Mouse (Mus musculus) liver, embryonic 14.5 days (tissue): ENCODE data around the gene Gm6899. TPM values are rescaled to one million over a fixed set of nuclear protein-coding genes. Genes with fewer than 3 reads are reported as not detected.
A peak's percentile ranks its signal among the peaks of the same experiment; 100 is the strongest.

Source experiments
- ATAC-seq: fragments of 200-750 bp; cut with Nextera tagmentation; 2 replicates; pipeline ENCODE4 v1.8.0; 2017; ENCODE audit warnings: moderate number of reproducible peaks, mild to moderate bottlenecking, moderate library complexity; ENCODE audit not compliant: insufficient read depth
- DNase-seq, 3 experiments: peaks; one replicate each; pipeline ENCODE4 v3.0.0-alpha.2; 2012 to 2013; ENCODE audit warnings: low read depth in 3 of 3, low spot score in 3 of 3
- H3K27ac ChIP-seq: fragments of 300-500 bp; sonication (generic); 2 replicates; pipeline ENCODE4 v1.5.1; 2014; ENCODE audit warnings: moderate library complexity, mild to moderate bottlenecking, control low read depth, inconsistent platforms
- H3K27me3 ChIP-seq: fragments of 300-500 bp; sonication (generic); 2 replicates; pipeline ENCODE4 v1.6.1; 2014; ENCODE audit warnings: mild to moderate bottlenecking, low read length, moderate library complexity; ENCODE audit not compliant: control insufficient read depth, insufficient read depth
- H3K36me3 ChIP-seq: fragments of 300-500 bp; sonication (generic); replicated peaks from 2 replicates; pipeline ENCODE4 v1.6.1; 2014; ENCODE audit warnings: low read depth; ENCODE audit not compliant: control insufficient read depth, insufficient read depth
- H3K4me1 ChIP-seq, 2 experiments: fragments of 200-500 bp in 1 of 2; fragments of 300-500 bp in 1 of 2; sonication (generic) in 1 of 2; replicated peaks; 2 replicates each; pipeline ENCODE4 v1.6.1; 2012 to 2014; ENCODE audit warnings: antibody characterized with exemption in 1 of 2, inconsistent platforms in 1 of 2, low read length in 1 of 2; ENCODE audit not compliant: control insufficient read depth in 2 of 2, insufficient read depth in 2 of 2
- H3K4me2 ChIP-seq: fragments of 300-500 bp; sonication (generic); 2 replicates; pipeline ENCODE4 v1.6.1; 2014; ENCODE audit warnings: low read depth, mild to moderate bottlenecking, control low read depth, moderate library complexity
- H3K4me3 ChIP-seq, 2 experiments: fragments of 200-500 bp in 1 of 2; fragments of 300-500 bp in 1 of 2; sonication (generic) in 1 of 2; 2 replicates each; pipeline ENCODE4 v1.5.1; 2012 to 2014; ENCODE audit warnings: low read depth in 2 of 2, low read length in 2 of 2, mild to moderate bottlenecking in 2 of 2, control low read depth in 1 of 2, inconsistent platforms in 1 of 2, moderate library complexity in 1 of 2; ENCODE audit not compliant: insufficient read depth in 1 of 2
- H3K9ac ChIP-seq: fragments of 300-500 bp; sonication (generic); replicated peaks from 2 replicates; pipeline ENCODE4 v1.6.1; 2014; ENCODE audit warnings: mild to moderate bottlenecking, control low read depth, moderate library complexity
- H3K9me3 ChIP-seq: fragments of 300-500 bp; sonication (generic); 2 replicates; pipeline ENCODE4 v1.6.1; 2016; ENCODE audit warnings: low read length, mixed read lengths; ENCODE audit not compliant: control insufficient read depth
- CTCF ChIP-seq: IDR thresholded peaks from 2 replicates; pipeline ENCODE4 v1.5.1; 2016; ENCODE audit warnings: antibody characterized with exemption, low read depth, control low read depth
- EP300 ChIP-seq: IDR thresholded peaks from 2 replicates; pipeline ENCODE4 v1.6.1; 2016; ENCODE audit warnings: antibody characterized with exemption, low read depth
- WGBS: fragments of 180-500 bp; shearing (Covaris S2); extraction: QIAGEN DNeasy Blood & Tissue Kit; methylation state at CpG from one replicate; pipeline ENCODE4 v1.1.7; 2014; ENCODE audit not compliant: insufficient replicate concordance; 5-methylcytosine and 5-hydroxymethylcytosine counted together
- polyA plus RNA-seq, 2 experiments: library from polyadenylated mRNA; depleted of rRNA in 1 of 2; stranded (reverse) in 1 of 2; unstranded in 1 of 2; fragments of >200 nt; fragmentation: Nextera tagmentation in 1 of 2; extraction: Ambion mirVana in 1 of 2; gene quantifications; 2 replicates each; pipeline versions ENCODE4 v1.2.1 to v1.2.3; 2012 to 2014

The Gm6899 gene
- polyA plus RNA-seq (2012; rRNA removed) (not detected in 2 replicates), polyA plus RNA-seq (2014; fragmentation: Nextera tagmentation; extraction: Ambion mirVana) (0.25 TPM in 1 of 2 replicates, not detected in the other)

- Histone ChIP-seq H3K36me3 (peaks cover 22% of the 10 kb centered on the region), H3K4me3 (peak within 1 kb of the TSS; percentile 80 to 94), H3K4me1 (peaks cover 29 to 39% of the 10 kb centered on the region in 2 experiments), H3K4me2 (peak within 1 kb of the TSS; percentile 87), H3K9me3 (no peaks in the 10 kb centered on the region), H3K27me3 (no peaks in the 10 kb centered on the region), H3K27ac (peak within 1 kb of the TSS; percentile 93), H3K9ac (peak within 1 kb of the TSS; percentile 96)
- WGBS = under 1% methylated on average over 60 of the region's 60 CpGs
- DNase-seq (peak; percentile 76 to 84 (median 79)), ATAC-seq (peak; percentile 99)
- TF ChIP-seq EP300 (0 out of 2 replicates have a peak, but pooled peaks have one; percentile 24), CTCF (peak; percentile 58)
These were observed at the start of gene Gm6899, which contains the start of gene Vrk2 for GRCm38 (mm10) chr11:26593061-26594059. Gene Gm6899 (plus strand): TSS chr11:26593241. Gene Vrk2 (minus strand): TSS chr11:26593999.

GRCm38 (mm10) chr11:26551551-26551950 lies 41.5 kb upstream of the Gm6899 start:
- DNase-seq (peak; percentile 35 to 51 (median 44)), ATAC-seq (peak; percentile 78)
- TF ChIP-seq CTCF = no peak
- TF ChIP-seq EP300 = no peak

GRCm38 (mm10) chr11:26585409-26586366 lies 7.4 kb upstream of the Gm6899 start:
- Histone ChIP-seq H3K27me3 (no peaks in the 10 kb centered on the region), H3K4me3 (no peak overlapping the region), H3K36me3 (peaks cover 20% of the 10 kb centered on the region), H3K4me2 (no peak overlapping the region), H3K9me3 (no peaks in the 10 kb centered on the region), H3K4me1 (peaks cover 0 to 4% of the 10 kb centered on the region in 2 experiments; a peak in 2 of 4 replicates), H3K9ac (no peak overlapping the region), H3K27ac (no peak overlapping the region)
- ATAC-seq = no peak
- WGBS = 81% methylated on average over 17 of the region's 17 CpGs
- DNase-seq = no peak
- TF ChIP-seq CTCF (no peak), EP300 (no peak)

More at GRCm38 (mm10) chr11:26551551-26551950, 41.5 kb upstream of the Gm6899 start:
- Histone ChIP-seq H3K36me3 (no peaks in the 10 kb centered on the region), H3K9ac (no peak overlapping the region), H3K27me3 (no peaks in the 10 kb centered on the region), H3K4me3 (no peak overlapping the region), H3K27ac (no peak overlapping the region), H3K4me1 (peaks cover 3 to 4% of the 10 kb centered on the region in 2 experiments; a peak in 2 of 4 replicates), H3K9me3 (no peaks in the 10 kb centered on the region), H3K4me2 (no peak overlapping the region)
- WGBS = 60% methylated on average over 3 of the region's 3 CpGs

GRCm38 (mm10) chr11:26586367-26587183 lies 6.5 kb upstream of the Gm6899 start:
- no peak overlapping the region for H3K4me2 ChIP-seq
- no peak for TF ChIP-seq CTCF
- TF ChIP-seq EP300 = no peak

More at GRCm38 (mm10) chr11:26586367-26587183, 6.5 kb upstream of the Gm6899 start:
- DNase-seq (no peak), ATAC-seq (0 out of 2 replicates have a peak, but pooled peaks have one; percentile 7)
- H3K27me3 ChIP-seq = no peaks in the 10 kb centered on the region
- no peak overlapping the region for H3K4me3 ChIP-seq
- peaks cover 0 to 4% of the 10 kb centered on the region in 2 experiments; a peak in 2 of 4 replicates for H3K4me1 ChIP-seq
- 70% methylated on average over 6 of the region's 6 CpGs for WGBS
- H3K9me3 ChIP-seq = no peaks in the 10 kb centered on the region
- peaks cover 24% of the 10 kb centered on the region for H3K36me3 ChIP-seq
- no peak overlapping the region; the same call in 1 of the 2 replicates for H3K27ac ChIP-seq
- no peak overlapping the region for H3K9ac ChIP-seq
